Mouse (Mus musculus): ENCODE data around the gene Col9a2. TPM values are rescaled to one million over a fixed set of nuclear protein-coding genes. Genes with fewer than 3 reads are reported as not detected.
A peak's percentile ranks its signal among the peaks of the same experiment; 100 is the strongest.

Col9a2 gene
- not detected for polyA plus RNA-seq (2017; shearing (Covaris generic))

DNA sequence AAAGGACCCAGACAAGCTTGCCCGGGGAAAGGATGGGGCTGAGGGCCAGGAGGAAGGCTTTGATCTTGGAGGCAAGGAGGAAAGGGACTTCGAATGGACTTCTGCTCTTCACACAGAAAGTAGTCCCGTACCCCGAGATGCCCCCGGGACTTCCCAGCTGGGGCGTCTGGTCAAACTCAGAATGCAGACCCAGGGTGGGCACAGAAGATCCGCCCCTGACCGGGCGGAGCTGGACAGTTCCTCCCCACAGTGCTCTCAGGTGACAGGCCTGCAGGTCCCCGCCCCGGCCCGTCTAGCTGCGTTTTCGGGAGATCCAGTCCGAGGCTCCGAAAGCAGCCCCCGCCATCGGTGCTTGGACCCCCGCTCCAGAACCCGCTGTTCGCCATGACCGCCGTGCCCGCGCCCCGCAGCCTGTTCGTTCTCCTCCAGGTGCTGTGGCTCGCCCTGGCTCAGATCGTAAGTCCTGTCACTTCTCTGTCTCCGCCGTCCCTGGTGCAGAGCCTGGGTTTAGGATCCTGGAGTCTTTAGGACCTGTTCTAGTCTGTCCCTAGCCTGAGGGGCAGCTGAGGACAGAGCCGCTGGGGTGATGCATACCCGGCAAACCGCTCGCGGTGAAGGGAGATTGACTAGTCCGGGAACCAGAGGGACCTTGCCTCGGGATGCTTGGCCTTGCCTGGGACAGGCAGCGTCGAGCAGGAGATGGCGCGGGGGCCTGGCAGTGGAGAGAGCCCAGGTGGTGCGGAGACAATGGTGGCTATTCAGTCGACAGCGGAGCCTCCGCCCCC lies at the start of gene Col9a2:
Gene Col9a2 (plus strand): TSS at position 55 of the 785 bp plus-strand sequence.
- ATAC-seq, result no peak

DNA sequence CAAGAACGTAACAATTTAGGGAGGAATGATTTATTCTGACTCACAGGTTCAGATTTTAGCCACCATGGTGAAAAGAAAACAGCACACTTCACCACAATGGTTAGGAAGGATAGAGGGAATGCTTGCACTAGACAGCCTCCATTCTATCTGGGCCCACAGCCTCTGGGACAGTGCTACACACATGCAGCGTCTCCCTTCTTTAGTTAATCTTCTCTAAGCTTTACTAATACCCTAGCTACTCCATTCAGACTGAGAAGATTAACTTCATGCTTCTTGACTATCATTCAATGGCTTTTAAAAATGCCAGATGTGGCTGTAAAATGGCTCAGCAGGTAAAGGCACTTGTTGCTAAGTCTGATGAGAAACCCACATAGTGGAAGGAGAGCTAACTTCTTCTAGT lies 46.9 kb upstream of the Col9a2 start:
- ATAC-seq, result no peak

DNA sequence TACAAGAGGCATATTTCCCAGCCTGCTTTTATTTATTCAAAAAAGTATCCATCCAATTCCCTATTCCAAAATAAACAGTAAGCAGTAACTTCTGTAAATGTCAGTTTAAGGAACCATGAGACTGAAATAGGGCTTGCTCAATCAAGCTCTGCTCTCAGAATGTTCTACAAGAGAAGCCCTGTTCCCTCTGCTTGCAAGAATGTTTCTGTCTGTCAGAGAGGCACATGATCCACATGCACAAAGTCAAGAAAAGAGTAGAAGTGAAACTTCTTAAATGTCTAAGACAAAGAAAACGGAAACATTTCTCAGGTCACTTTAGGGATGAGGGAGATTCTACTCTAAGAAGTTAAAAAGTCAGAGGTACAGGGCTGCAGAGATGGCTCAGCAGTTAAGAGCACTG lies 46.2 kb upstream of the Col9a2 start:
- ATAC-seq, result no peak

DNA sequence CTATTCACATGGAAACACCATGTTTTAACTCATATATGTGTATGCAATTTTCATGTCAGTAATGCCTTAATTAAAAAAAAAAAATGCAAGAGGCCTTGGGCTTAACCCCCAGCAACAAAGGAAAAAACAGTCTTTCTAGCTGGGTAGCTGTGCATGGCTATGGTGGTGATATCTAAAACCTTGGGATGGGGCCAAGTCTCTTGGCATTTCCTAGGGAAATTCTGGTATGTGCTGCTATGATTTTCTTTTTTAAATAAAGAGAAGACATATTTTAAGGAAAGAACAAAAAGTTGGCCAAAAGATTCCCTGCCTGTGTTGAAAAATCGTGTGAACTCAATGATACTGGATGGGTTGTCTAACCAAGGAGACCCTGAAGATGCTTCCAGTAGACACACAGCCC lies 43.3 kb upstream of the Col9a2 start:
- ATAC-seq, result no peak

DNA sequence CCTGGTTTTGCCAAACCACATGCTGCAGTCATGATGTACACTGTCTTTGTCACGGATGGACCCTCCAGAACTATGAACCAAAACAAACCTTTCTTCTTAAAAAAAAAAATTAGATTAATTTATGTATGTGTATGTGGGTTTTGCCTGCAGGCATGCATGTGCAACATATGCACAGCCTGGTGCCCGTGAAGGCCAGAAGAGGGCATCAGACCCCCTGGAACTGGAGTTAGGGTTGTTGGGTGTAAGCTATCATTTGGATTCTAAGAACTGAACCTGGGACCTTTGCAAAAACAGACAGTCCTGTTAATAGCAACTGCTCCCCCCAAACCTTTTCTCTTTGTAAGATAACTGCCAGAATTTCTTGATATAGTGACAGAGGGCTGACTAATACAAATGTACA lies 38.1 kb upstream of the Col9a2 start:
- ATAC-seq, result no peak

DNA sequence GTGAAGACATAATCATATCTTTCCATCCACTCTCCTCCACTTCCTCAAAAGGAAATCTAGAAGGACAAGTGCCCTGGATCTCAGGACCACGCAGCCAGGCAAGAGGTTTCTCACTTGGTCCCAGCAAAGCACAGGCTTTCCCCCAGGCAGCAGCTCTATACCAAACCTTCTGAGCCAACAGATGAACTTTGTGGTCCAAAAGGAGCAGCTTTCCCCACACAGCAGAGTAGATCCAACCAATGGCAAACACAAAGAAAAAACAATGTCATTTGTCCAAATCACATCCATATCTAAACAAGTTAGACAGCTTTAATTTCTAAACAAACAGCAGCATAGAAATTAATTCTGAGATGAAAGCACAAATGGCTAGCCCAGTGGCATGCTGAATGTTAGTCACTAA lies 37.5 kb upstream of the Col9a2 start:
- ATAC-seq, result no peak

DNA sequence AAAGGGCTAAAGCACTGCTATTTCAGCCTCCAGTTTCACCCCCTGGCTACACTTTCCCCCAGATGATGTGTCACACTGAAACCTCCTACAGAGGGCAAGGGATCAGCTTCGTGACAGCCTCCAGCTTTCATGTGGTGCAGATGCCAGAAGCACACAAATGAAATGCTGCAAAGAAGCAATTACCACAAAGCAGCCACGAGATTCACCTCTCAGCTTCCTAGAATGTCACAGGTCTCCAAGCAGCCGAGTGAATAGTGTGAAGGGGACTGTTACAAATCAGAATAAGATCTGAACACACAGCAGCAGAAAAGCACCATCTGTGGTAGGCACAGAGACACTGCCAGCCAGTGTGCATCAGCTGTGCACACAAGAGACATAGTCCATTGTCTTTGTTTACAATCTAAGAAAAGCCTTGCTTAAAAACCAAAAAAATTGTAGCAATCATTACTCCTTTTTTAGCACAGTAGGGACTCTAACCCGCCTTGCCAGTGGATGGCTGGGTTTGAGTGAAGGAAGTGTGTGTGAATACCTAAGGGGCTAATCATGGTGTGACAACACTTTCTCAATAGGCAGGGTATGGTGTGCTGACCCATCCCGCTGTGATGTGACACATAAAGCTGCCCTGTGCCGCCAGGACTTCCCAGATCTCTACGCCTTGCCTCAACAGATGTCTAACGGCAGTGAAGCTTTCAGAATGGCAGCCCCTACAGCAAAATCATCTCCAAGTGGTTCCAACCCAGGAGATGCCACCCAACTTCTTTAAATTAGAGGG lies 36.6 kb upstream of the Col9a2 start:
- peak; percentile 62 for ATAC-seq

DNA sequence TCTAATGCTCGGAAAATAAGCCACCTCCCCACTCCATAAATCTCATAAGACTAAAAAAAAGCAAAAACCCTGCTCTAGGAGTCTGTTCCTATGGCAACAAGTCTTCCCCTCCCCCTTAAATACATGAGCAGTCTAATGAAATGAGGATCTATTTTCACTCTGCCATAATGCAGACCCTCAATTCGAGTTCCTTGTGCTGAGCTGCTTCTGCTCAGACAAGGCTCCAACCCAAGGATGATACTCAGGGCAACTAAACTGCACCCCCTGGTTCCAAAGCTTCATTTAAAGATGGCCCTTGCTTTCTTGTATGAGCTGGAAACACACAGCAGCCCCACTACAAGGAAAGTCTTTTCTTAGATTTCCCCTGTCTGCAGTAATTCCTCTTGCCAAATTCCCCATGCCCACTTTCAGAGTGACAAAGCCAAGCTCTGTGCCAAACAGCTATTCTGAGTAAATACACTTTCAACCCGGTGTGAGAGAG lies 35.5 kb upstream of the Col9a2 start:
- ATAC-seq, result no peak

DNA sequence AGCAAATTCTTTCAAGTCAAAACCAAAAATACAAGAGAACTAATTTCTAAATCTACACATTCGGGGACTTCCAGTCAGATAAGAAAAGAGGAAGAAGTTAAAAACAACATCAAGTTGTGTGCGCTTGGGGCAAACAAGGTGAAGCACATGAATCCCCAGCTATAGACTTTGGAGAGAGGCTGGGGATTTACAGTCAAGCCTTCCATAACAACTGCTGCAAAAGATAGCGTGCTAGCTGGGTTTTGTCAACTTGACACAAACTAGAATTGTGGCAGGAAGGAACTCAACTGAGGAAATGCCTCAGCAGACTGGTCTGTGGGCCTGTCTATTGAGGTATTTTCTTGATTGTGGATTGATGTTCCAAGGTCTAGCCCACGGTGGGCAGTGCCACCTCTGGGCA lies 34.5 kb upstream of the Col9a2 start:
- ATAC-seq, result peak; percentile 53

DNA sequence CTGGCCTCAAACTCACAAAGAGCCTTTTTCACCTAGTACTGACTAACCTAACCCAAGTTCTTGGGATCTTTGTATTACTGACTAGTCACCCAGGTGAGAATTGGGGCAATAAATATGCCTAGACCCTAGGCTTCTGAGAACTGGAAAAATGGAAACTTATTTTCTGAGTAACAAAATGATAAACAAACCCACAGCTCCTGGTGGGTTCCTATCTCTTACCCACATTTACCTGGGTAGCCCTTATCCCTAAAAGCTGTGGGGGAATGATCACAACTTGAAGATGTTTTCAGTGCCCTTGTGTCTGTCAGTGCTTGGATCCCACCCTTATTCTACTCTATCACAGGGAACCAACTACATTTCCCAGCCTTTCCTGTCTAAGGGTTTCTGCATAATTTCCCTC lies 32.2 kb upstream of the Col9a2 start:
- ATAC-seq, result no peak

DNA sequence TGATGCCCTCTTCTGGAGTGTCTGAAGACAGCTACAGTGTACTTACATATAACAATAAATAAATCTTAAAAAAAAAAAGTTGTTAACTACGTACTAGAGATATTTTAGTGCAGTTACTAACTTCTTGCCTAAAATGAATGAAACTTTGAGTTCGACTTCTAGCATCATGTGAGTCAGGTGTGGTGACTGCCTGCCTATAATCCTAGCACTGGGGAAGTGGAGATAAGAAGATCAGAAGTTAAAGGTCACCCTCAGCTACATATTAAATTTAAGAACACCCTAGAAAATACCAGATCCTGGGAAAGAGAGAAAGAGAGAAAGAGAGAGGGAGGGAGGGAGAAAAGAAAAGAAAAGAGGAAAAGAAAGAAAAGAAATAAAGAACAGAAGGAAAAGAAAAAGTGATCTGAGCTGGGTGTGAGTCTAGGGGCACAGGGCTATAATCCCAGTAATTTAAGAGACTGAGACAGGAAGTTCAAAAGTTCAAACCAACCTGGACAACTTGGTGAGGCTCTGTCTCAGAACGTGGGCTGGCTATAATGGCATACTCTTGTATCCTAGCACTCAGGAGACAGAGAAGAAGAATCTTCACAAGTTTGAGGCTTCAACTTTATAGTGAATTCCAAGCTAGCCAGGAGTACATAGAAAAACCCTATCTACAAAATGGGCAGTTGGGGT lies 31.0 kb upstream of the Col9a2 start:
- ATAC-seq, result no peak

DNA sequence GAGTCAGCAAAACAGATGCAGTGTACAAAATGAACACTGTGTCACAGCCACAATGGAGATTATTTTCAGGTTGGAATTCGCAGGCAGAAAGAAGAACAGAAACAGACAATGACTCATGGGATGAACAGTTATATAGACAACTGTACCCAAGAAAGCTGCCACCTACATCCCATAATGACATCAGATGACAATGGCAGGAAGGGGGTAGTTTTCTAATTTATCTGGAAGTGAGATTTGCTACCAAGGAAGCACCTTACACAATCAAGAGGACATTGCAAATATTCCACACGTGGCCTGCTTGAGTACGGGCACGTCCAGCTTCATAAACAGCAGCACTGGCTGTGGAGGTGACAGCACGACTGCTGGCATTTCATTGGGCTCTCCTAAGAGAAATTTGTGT lies 30.0 kb upstream of the Col9a2 start:
- ATAC-seq, result no peak

DNA sequence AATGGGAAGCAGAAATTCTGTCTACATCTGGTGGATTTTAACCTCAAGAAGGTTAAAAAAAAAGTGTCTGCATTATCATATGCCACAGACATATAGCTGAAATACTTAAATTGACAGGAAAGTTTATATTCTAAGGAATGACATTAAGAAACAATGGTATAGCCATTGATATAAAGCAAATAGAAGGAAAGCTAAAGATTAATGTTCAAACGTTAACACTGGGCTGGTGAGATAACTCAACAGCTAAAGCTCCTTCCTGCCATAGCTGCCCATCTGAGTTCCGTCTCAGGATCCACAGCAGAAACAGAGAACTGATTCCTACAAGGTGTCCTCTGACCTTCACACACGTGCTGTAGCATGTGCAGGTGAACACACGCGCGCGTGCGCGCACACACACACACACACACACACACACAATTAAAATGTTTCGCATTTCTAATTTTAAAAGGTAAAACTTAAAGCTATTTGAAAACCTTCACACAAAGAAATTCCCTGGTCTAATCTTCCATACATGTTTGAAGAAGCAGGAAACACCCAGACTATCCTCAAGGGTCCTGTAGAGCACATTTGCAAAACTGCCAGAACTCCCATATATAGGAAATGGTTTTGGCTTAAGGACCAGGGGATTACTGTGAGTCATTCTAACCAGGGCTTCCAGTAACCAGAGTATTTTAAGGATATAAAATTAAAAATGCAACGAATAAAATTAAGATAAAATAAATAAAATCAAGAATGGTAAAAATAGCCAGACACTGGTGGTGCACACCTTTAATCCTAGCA lies 28.2 kb upstream of the Col9a2 start:
- ATAC-seq, result no peak

DNA sequence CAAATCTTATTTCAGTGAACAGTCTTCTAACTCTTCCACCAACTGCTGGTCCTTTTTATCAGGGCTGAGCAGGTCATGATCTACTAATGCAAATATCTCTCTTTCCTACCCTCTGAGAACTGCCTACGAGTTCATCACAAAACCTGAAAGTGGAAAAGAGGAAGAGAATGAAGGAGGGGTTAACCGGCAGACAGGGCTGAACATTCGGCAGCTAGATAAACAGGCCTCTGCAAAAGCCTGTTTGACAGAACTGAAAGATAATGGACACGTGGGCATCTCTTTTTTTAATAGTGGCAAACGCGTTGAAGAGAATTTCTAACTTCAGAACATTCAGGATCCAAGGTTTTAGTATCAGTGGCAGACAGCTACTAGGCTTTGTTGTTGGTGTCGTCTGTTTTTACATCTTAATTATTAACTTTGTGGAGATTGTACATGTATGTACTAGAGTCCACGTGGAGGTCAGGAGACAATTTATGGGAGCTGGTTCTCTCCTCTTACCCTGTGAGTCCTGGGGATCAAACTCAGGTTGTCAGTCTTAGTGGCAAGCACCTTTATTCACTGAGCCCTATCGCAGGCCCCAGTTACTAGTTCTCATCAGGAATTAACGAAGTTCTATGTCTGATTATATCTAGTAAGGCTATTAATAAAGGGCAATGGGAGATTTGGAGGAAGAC lies 24.5 kb upstream of the Col9a2 start:
- ATAC-seq, result no peak

DNA sequence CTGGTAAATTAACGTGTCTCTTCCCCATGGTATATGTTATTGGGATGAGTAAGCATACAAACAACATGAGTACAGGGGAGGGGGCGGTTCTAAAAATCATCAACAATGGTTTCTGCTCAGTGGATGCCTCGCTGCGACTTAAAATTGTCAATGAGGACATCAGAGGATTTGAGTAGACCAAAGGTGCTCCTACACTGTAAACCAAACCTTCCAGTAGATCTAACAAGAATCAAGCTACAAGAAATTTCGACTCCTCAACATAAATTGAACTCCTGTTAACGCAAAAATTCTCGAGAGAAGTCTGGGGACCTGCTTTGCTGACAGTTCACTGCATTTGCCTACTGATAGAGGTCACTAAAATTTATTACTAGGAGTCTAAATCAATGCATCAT lies 23.9 kb upstream of the Col9a2 start:
- no peak for ATAC-seq

DNA sequence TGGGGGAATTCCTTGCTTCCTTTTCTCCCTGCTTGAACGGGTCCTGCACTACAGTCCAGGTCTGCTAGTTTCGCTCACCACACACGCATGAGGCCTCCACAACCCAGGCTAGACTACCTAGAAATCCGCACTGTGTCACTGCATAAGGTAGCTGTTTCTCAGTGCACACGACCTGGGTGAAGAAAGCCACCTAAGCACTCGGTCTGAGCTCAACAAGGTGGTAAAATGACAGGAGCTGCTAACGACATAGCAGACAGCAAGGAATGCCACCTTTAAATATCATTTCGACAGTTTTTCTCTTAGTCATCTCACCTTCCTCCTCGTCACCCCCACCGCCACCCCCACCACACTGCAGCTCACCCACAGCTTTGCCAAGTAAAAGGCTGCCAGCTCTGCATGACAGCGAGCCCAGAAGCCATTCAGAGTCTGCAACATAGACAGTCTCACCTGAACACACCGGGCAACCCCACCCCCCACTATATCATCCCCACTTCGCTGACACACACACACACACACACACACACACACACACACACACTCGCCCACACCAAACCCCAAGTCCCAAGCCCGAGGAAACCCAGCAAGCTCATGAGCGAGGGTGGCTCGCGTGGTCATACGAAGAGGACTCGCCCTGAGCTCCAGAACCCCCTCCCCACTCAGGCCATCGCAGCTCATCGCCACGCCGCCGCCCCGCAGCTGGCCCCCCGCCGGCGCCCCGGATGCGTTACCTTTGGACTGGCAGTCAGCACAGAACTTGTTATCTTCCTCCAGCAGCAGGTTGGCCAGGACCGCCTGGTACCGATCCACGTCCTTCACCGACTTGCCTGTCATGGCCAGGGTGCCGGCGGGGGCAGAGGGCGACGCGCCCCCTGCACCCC lies 22.9 kb upstream of the Col9a2 start:
- ATAC-seq, result peak; percentile 36

DNA sequence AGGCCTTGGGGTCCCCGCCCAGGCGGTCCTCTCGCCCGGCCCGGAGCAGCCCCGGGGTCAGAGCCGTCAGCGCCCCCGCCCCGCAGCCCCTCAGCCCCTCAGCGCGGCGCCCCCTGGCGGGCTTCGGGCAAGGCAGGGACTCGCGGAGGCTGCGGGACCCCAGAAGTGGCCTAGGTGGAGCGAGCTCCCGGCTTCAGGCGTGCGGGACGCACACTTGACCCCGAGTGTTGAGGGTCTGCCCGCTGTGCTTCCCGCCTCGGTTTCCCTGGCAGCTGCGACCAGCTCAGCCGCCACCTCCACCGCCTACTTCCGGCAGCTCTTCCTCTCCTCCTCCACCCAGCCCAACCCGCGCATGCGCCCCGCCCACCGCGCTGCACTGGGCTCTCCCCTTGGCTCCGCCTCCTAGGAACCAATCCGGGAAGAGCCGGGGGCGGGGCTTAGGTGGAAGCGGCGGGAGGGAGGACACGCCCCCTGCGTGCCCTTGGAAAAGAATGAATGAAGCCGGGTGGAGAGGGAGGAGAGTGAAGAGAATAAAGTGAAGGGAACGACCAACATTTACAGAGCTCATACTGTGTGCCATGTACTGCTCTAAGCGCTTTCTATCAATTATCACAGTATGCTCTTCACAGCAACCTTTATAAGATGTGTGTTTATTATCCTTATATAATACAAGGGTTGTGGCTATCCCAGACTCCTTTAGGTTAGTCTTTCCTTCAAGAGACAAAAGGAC lies 22.1 kb upstream of the Col9a2 start, which contains the start of gene Smap2:
Gene Smap2 (minus strand): TSS at position 320 of the 730 bp plus-strand sequence.
- ATAC-seq, result peak; percentile 89

DNA sequence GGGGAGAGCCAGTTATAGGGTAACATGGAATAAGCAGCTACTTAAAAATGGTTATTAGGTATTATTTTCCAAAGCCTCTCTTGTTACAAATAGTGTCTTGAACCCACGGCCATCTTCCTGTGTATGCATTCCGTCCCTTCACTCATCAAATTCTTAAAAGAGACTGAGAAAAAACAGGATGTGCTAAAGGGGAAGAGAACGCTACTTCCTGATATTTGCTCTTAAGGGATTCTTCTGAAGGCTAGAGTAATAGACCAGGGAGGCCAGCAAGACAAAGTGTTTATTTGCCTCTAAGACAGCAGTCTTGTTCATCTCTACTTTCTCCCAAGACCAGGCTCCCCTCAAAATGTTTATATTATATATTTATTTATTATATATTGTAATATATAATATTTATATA lies 20.9 kb upstream of the Col9a2 start:
- ATAC-seq, result no peak

DNA sequence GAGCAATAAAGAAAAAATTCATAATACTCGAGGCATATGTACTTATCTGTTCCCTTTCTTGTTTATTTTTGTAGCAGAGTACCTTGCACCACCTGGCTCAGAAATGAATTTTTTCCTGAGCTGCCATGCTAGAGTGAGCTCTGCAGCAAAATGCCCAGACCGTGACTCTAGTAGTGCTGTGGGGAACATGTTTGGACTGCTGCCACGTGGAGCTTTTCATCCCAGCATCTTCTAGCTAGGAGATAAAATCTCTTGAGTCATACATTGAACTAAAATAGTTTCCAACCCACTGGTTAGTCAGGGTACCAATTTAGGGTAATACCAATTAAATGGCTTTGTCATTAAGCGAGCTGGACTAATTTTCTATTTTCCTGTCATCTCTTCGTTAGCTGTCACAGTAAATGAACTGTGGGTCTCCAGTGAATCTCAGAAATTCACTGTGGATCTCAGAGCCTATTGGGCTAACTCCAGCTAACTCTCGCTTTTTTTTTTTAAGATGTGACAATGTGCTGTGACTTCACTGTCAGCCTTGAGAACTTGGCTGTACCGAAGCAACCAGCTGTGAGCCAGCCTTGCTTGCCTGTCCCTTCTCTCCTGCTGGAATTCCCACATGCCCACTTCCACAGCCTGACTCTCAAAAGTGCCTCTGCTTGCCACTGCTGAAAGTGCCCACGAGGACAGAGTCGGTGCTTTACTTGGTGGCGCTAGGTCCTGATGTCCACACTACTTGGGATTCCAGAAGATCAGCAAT lies 19.0 kb upstream of the Col9a2 start:
- no peak for ATAC-seq
